Mouse (Mus musculus): Measurements from ENCODE around the gene Efnb2.

The Efnb2 gene

GRCm38 (mm10) chr8:8655346-8656340 is 5.4 kb downstream of the Efnb2 start:
- DNase-seq, result no peak

DNA sequence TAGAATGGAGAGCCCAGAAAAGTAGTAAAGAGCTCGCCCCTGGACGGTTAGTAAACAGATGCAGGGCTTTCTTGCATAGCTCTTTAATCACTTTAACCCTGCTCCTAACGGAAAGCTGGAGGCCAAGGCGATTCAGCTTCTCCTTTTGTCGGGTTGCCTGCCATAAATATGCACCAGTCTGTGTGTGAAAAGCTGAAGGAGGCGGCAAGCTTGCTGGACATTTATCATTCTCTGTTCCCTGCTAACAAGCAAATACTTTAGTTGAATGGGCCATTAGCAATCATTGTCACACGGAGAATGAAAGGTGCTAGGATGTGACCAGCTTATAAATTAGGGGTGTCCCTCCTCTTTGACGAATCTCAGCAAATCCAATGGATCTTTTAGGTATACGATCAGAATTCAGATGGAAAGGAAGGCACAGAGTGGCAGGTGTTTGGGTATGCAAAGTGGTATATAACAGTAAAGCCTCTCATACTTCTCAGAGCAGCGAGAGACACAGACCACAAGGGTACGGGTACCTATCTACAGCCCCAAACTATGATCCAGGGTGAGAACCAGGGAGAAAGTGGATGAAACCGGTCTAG is 7.0 kb downstream of the Efnb2 start:
- DNase-seq, result no peak

DNA sequence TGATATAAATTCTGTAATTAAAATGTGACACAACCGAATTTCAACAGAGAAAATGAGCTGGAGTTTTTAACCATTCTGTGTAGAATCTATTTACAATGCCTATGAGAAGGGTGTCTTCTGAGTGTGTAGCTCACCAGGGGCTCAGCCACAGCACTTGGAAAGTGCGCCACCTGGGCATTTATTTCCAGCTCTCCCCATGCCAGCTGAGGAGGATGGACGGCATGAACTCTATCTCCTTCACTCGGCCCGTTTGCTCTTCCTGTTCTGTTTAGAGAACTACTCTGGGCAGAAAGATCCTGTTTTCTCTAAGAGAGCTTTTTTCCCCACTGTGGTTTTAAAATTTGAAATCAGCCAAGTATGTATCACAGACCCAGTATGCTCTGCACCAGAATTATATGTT is 7.7 kb downstream of the Efnb2 start:
- no peak for DNase-seq

DNA sequence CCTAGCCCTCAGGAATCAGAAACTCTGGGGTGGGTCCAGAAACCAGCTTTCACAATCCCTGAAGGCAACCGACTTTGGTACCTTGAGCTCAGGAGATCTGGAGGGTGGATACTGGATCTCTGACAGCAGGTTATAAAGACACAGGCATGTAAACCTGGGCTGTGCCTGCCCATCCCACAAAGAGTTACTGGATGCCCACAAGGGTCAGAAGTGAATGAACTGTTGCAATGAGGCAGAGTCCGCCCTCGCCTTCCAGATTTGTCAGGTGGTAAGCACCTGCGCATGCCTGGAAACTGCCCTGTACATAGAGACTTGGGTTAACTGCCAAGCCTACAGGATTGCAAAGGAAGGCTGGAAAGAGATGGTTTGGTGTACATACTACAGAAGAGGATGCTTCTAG is 8.7 kb downstream of the Efnb2 start:
- no peak for DNase-seq

DNA sequence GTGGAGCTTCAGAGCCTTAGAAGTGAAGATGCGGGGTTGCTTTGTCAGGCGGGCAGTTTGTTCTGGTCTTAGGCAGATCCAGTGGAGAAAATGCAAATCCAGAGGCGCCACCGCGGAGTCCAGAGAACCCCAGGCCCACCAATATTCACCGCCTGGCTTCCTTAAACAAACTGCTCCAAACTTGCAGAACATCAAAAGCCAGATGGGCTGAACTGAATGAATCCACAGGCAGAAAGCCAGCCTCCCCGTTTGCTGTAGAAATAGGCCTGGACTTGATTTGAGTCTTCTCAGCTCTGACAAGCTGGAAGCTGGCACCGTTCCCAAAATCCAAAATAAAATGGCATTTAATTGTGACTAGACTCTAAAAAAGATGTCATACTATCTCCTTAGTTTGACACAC is 11.1 kb downstream of the Efnb2 start:
- DNase-seq, result no peak

DNA sequence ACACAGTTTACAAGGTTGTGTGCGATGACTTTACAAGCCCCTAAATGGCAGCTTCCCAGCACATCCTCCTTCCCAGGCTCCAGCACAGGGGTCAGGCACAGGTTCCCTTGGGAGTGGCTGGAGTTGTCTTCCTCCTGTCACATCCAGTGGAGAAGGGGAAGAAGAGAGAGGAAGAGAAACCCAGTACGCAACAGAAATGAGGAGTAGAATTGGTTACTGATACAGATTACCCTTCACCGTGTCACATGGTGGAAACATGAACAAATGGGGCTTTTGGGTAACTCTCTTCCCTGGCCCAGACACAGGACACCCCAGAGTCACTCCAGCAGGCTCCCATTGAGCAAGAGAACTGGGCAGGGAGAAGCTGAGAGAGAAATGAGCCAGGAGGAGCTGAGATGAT is 11.5 kb downstream of the Efnb2 start:
- no peak for DNase-seq

DNA sequence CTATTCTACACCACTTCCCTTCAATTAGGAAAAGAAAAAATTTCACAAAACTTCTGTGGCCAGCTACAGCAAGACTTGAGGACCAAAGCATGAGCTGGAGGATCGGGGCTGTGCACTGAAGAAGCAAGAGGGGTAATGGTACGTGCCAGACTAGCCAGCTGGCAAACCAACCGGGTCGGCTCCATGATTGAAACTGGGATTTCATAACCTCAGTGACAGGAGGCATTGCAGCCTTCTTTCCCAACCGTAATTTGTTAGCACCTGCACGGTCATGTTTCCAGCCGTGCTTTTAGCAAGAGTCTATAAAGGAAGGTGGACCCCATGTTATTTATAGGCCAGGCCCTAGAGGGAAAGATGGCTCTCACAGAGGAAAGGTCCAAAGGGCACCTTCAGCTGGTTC is 12.4 kb downstream of the Efnb2 start:
- DNase-seq, result no peak

- no peak for DNase-seq
Measured at GRCm38 (mm10) chr8:8647824-8648223, 13.2 kb downstream of the Efnb2 start.

- no peak for DNase-seq
Measured at GRCm38 (mm10) chr8:8647319-8647718, 13.7 kb downstream of the Efnb2 start.

- DNase-seq, result no peak
Measured at GRCm38 (mm10) chr8:8644160-8644915, 16.7 kb downstream of the Efnb2 start.

DNA sequence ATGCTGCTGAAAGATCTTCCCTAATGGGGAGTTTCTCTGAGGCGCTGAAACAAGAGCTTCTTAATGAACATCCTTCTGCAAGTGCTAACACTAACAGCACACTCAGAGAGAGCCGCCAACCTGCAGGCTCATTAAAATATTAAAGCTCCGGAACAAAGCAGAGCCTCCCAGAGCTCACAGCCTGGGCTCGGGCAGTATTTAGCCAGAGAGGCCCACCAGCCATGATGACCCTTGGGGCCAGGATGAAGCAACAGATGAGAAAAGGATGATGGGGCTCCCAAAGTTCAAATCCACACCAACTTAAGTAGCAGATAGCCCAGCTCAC is 20.8 kb downstream of the Efnb2 start:
- DNase-seq, result no peak

GRCm38 (mm10) chr8:8639569-8640263 is 21.3 kb downstream of the Efnb2 start:
- no peak for DNase-seq

- DNase-seq, result no peak
Measured at GRCm38 (mm10) chr8:8631394-8631793, 29.6 kb downstream of the Efnb2 start.

GRCm38 (mm10) chr8:8624017-8624416 is 37.0 kb downstream of the Efnb2 start:
- DNase-seq, result no peak

DNA sequence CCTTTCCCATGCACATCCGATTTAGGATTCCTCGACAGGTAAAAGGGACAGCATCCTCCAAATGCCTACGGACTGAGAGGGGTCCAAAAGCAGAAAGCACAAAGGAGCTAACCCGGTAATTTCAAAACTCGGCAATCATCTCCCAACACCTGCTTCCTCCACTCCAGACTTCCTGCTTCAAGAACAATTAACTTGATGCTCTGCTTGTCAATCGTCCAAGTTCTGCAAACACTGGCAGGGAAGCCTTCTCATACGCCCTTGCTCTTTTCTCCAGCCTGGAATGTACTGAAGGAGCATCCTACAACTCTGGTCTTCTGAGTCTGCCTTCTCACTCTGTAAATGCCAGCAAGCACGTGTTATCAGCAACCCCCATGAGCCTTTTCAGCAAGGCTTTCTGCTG is 37.6 kb downstream of the Efnb2 start:
- DNase-seq, result no peak

- no peak for DNase-seq
Measured at GRCm38 (mm10) chr8:8622476-8622875, 38.6 kb downstream of the Efnb2 start.

- no peak for DNase-seq
Measured at GRCm38 (mm10) chr8:8622031-8622430, 39.0 kb downstream of the Efnb2 start.

- DNase-seq, result no peak
Measured at GRCm38 (mm10) chr8:8621236-8621917, 39.7 kb downstream of the Efnb2 start.

GRCm38 (mm10) chr8:8620536-8620935 is 40.5 kb downstream of the Efnb2 start:
- DNase-seq, result no peak

- no peak for DNase-seq
Measured at GRCm38 (mm10) chr8:8619221-8620194, 41.5 kb downstream of the Efnb2 start.

DNA sequence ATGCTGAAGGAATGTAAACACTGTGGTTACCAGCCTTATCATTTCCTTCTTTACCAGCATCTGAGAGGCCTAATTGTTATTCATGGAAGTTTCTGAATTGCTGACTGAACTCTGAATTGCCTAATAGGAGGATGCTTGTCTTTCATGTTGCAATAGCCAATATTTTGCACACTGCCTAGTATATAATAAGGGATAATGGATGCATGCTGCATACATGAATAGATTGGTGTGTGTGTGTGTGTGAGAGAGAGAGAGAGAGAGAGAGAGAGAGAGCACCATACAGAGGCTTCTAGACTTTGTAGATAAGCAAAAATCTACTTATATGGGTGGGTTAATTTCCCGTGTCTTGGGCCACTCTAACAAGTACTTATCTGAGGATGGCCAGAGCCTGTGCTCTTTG is 47.2 kb downstream of the Efnb2 start:
- DNase-seq, result no peak
